16 mouse cellular contexts compared by ENCODE assay signal in genomic region chr13:51037850-51038450, GRCm38 (mm10).
DNase-seq lines count a peak whose midpoint lies in the region; ATAC-seq and TF ChIP-seq lines count a peak whose summit lies in the region.
"Had no signal": no experiment of that assay in that cellular context is flagged by ENCODE, and none has a peak within 500 bp of the region (broad histone marks: within the 10 kb centered on the region; RNA-seq: fewer than 3 reads in every experiment).

No protein-coding gene starts in this region.

- no peaks in the 10 kb centered on the region for H3K4me1 ChIP-seq in heart, adult 2 months (ENCODE audit: control insufficient read depth, insufficient read depth, low read length)
- no peaks in the 10 kb centered on the region for H3K4me1 ChIP-seq in heart, embryonic 10.5 days
- H3K4me1 ChIP-seq in embryonic facial prominence, embryonic 15.5 days: peaks cover 5% of the 10 kb centered on the region; the same call in 1 of the 2 replicates
- no peaks in the 10 kb centered on the region for H3K4me1 ChIP-seq in hindbrain, postnatal 0 days (ENCODE audit: insufficient read depth, low read length)
- H3K4me1 ChIP-seq: embryonic facial prominence, embryonic 12.5 days; intestine, embryonic 15.5 days had no signal

- H3K9ac ChIP-seq in heart, adult 2 months (ENCODE audit: low read depth, low read length): no peak overlapping the region
- H3K9ac ChIP-seq in embryonic facial prominence, embryonic 15.5 days: no peak overlapping the region
- no peak overlapping the region for H3K9ac ChIP-seq in hindbrain, postnatal 0 days (replicated peaks; ENCODE audit: low read length)
- H3K9ac ChIP-seq: embryonic facial prominence, embryonic 12.5 days; intestine, embryonic 15.5 days had no signal

- H3K9me3 ChIP-seq in heart, embryonic 10.5 days: 0 out of 2 replicates have a peak, but pooled peaks cover 4% of the 10 kb centered on the region
- H3K9me3 ChIP-seq in embryonic facial prominence, embryonic 15.5 days (replicated peaks): no peaks in the 10 kb centered on the region
- no peaks in the 10 kb centered on the region for H3K9me3 ChIP-seq in hindbrain, postnatal 0 days (ENCODE audit: low read length)
- H3K9me3 ChIP-seq: embryonic facial prominence, embryonic 12.5 days; intestine, embryonic 15.5 days had no signal

- no peaks in the 10 kb centered on the region for H3K27me3 ChIP-seq in heart, adult 2 months (ENCODE audit: control insufficient read depth, insufficient read depth, low read length)
- no peaks in the 10 kb centered on the region for H3K27me3 ChIP-seq in heart, embryonic 10.5 days (ENCODE audit: insufficient read depth, poor library complexity, severe bottlenecking)
- H3K27me3 ChIP-seq in embryonic facial prominence, embryonic 15.5 days: no peaks in the 10 kb centered on the region
- H3K27me3 ChIP-seq in hindbrain, postnatal 0 days (ENCODE audit: insufficient read depth, low read length): no peaks in the 10 kb centered on the region
- H3K27me3 ChIP-seq: embryonic facial prominence, embryonic 12.5 days; intestine, embryonic 15.5 days; Patski had no signal

- TF ChIP-seq CTCF in heart, adult 2 months (IDR thresholded peaks at IDR 0.05): no peak
- no peak for TF ChIP-seq CTCF in hindbrain, postnatal 0 days (IDR thresholded peaks at IDR 0.05; ENCODE audit: low read depth)

- 74% methylated on average over 13 of the region's 13 CpGs for WGBS in heart, adult 2 months
- WGBS in heart, embryonic 10.5 days: 87% methylated on average over 13 of the region's 13 CpGs
- 51% methylated on average over 13 of the region's 13 CpGs for WGBS in embryonic facial prominence, embryonic 15.5 days
- 83% methylated on average over 13 of the region's 13 CpGs for WGBS in hindbrain, postnatal 0 days

- peak; percentile 72 for ATAC-seq in embryonic facial prominence, embryonic 15.5 days (ENCODE audit: insufficient number of reproducible peaks, low FRiP score, low TSS enrichment, low read depth)
- ATAC-seq in hindbrain, postnatal 0 days: no peak
- ATAC-seq: intestine, embryonic 15.5 days; Patski had no signal

- TF ChIP-seq POLR2A in heart, adult 2 months (IDR thresholded peaks at IDR 0.05; ENCODE audit: insufficient read depth, low read depth, low read length): no peak

- no peak for TF ChIP-seq EP300 in heart, adult 2 months (IDR thresholded peaks at IDR 0.05; ENCODE audit: insufficient read depth, low read depth, low read length)

- no peak overlapping the region for H3K4me2 ChIP-seq in embryonic facial prominence, embryonic 15.5 days (replicated peaks)
- no peak overlapping the region for H3K4me2 ChIP-seq in hindbrain, postnatal 0 days (ENCODE audit: low read depth, low read length)
- H3K4me2 ChIP-seq: embryonic facial prominence, embryonic 12.5 days; intestine, embryonic 15.5 days; liver, embryonic 11.5 days; midbrain, embryonic 11.5 days had no signal

- no peak overlapping the region for H3K4me3 ChIP-seq in heart, adult 2 months
- no peak overlapping the region for H3K4me3 ChIP-seq in heart, embryonic 10.5 days
- H3K4me3 ChIP-seq in embryonic facial prominence, embryonic 15.5 days (replicated peaks): no peak overlapping the region
- H3K4me3 ChIP-seq in hindbrain, postnatal 0 days (ENCODE audit: low read length): no peak overlapping the region
- H3K4me3 ChIP-seq: embryonic facial prominence, embryonic 12.5 days; intestine, embryonic 15.5 days; myocyte had no signal

- DNase-seq in adrenal gland, postnatal 25 days: peak; percentile 10
- DNase-seq in adrenal gland, adult 18-20 months (ENCODE audit: low spot score in 2 of 2): no peak
- DNase-seq in heart, adult 2 months: peak; percentile 26 to 46
- no peak for DNase-seq in heart, embryonic 10.5 days (ENCODE audit: low spot score)
- peak; percentile 47 for DNase-seq in layer of hippocampus, adult 9-11 months
- no peak for DNase-seq in hindbrain, postnatal 0 days (ENCODE audit: low spot score)
- no peak for DNase-seq in thymus, postnatal 10 days (ENCODE audit: low spot score in 2 of 2)
- DNase-seq: cerebellum, postnatal 36 days; kidney, postnatal 10 days had no signal

- intact Hi-C loops in heart, adult 2 months (cut with DNase I): no loop called here

- no peak overlapping the region for H3K27ac ChIP-seq in heart, adult 2 months
- no peak overlapping the region for H3K27ac ChIP-seq in heart, embryonic 10.5 days
- peak overlapping the region; percentile 79 for H3K27ac ChIP-seq in embryonic facial prominence, embryonic 15.5 days (replicated peaks)
- H3K27ac ChIP-seq in hindbrain, postnatal 0 days: no peak overlapping the region
- H3K27ac ChIP-seq: embryonic facial prominence, embryonic 12.5 days; intestine, embryonic 15.5 days had no signal

- no peaks in the 10 kb centered on the region for H3K36me3 ChIP-seq in heart, adult 2 months (ENCODE audit: control insufficient read depth, insufficient read depth, low read length)
- no peaks in the 10 kb centered on the region for H3K36me3 ChIP-seq in heart, embryonic 10.5 days
- no peaks in the 10 kb centered on the region for H3K36me3 ChIP-seq in embryonic facial prominence, embryonic 15.5 days
- no peaks in the 10 kb centered on the region for H3K36me3 ChIP-seq in hindbrain, postnatal 0 days (ENCODE audit: insufficient read depth, low read length)
- H3K36me3 ChIP-seq: embryonic facial prominence, embryonic 12.5 days; intestine, embryonic 15.5 days had no signal

- no peaks in the 10 kb centered on the region for H3K79me2 ChIP-seq in heart, adult 2 months (replicated peaks; ENCODE audit: control insufficient read depth, insufficient read depth, low read length)

Comparison
In these comparisons a context has a peak if more than half of its experiments do, and no peak if none do; other contexts are left out.
1. DNase-seq: peak in adrenal gland, postnatal 25 days (single experiment), heart, adult 2 months (2 of 2) and layer of hippocampus, adult 9-11 months (single experiment); none in adrenal gland, adult 18-20 months (0 of 2), heart, embryonic 10.5 days (single experiment), hindbrain, postnatal 0 days (single experiment) and thymus, postnatal 10 days (0 of 2).